Mouse (Mus musculus) bone marrow, adult 2 months (tissue): ENCODE data around the gene Rorc. TPM values are rescaled to one million over a fixed set of nuclear protein-coding genes. Genes with fewer than 3 reads are reported as not detected.

Experiments used
- H3K27ac ChIP-seq: fragments of 200-500 bp; 2 replicates; pipeline ENCODE4 v1.5.1; 2012; ENCODE audit warnings: low read depth, mild to moderate bottlenecking, control low read depth, inconsistent platforms, low read length; ENCODE audit not compliant: control insufficient read depth, poor library complexity, insufficient read depth
- H3K4me1 ChIP-seq: fragments of 200-500 bp; 2 replicates; pipeline ENCODE4 v1.6.1; 2011; ENCODE audit warnings: low read length; ENCODE audit not compliant: control insufficient read depth, insufficient read depth
- H3K4me3 ChIP-seq: fragments of 200-500 bp; replicated peaks from 2 replicates; pipeline ENCODE3; 2011; ENCODE audit warnings: mild to moderate bottlenecking, low read depth, low read length, control low read depth; ENCODE audit not compliant: control insufficient read depth
- CTCF ChIP-seq: fragments of 200-500 bp; IDR thresholded peaks from 2 replicates; pipeline ENCODE4 v1.5.1; 2011; ENCODE audit warnings: low read length, control low read depth; ENCODE audit not compliant: control insufficient read depth, insufficient read depth
- POLR2A ChIP-seq: fragments of 200-500 bp; IDR thresholded peaks from 2 replicates; pipeline ENCODE4 v1.6.1; 2011; ENCODE audit warnings: low read depth, mild to moderate bottlenecking, control low read depth, low read length, borderline replicate concordance; ENCODE audit not compliant: control insufficient read depth
- whole genome bisulfite sequencing: fragments of 180-500 bp; shearing (Covaris S2); methylation state at CpG from one replicate; pipeline ENCODE4 v1.1.7; 2018; 5-methylcytosine and 5-hydroxymethylcytosine counted together
- polyA plus RNA-seq: library from polyadenylated mRNA; stranded (reverse); fragments of >200 nt; gene quantifications from 2 replicates; pipeline ENCODE4 v1.2.4, GENCODE M21; 2011; ENCODE audit warnings: low replicate concordance; ENCODE audit not compliant: missing spikeins, insufficient read depth, insufficient read length

The Rorc gene
- polyA plus RNA-seq, 1 experiment, result 0.57 TPM

DNA sequence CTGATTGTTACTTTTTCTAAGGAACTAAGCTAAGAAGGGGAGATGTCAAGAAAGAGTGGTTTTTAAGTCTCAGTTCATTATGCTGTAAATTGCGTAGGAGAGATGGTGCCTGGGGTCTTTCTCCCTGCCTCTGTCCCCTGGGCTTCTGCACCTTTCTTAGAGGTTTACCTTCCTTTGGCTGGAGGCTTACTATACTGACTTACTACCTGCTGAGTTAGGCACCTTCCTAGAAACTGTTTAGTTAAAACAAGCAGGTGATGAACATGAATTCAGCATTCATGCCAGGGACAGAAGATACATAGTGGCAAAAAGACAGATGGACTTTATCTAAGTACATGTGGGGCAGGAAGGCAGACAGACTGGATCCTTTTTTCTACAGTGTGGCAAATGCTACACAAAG is 23.7 kb downstream of the Rorc start:
- no peaks in the 10 kb centered on the region for H3K4me1 ChIP-seq
- TF ChIP-seq CTCF, result no peak
- TF ChIP-seq POLR2A, result no peak
- H3K27ac ChIP-seq, result no peak overlapping the region
- H3K4me3 ChIP-seq, result no peak overlapping the region
- 83% methylated on average over 1 of the region's 1 CpGs for WGBS

- WGBS, result 77% methylated on average over 4 of the region's 4 CpGs
Observed at GRCm38 (mm10) chr3:94396851-94397250, 24.3 kb downstream of the Rorc start.

GRCm38 (mm10) chr3:94398217-94398616 is 25.6 kb downstream of the Rorc start, which contains the start of gene Lingo4:
Gene Lingo4 (plus strand): TSS chr3:94398517.
- 68% methylated on average over 6 of the region's 6 CpGs for WGBS
- Histone ChIP-seq H3K4me1 (no peaks in the 10 kb centered on the region), H3K4me3 (no peak within 1 kb of the TSS), H3K27ac (no peak within 1 kb of the TSS)
- TF ChIP-seq POLR2A, result no peak
- TF ChIP-seq CTCF, result no peak

More at GRCm38 (mm10) chr3:94396851-94397250, 24.3 kb downstream of the Rorc start:
- no peaks in the 10 kb centered on the region for H3K4me1 ChIP-seq
- no peak for TF ChIP-seq POLR2A
- TF ChIP-seq CTCF, result no peak
- H3K4me3 ChIP-seq, result no peak overlapping the region
- no peak overlapping the region for H3K27ac ChIP-seq

GRCm38 (mm10) chr3:94398943-94399481 is 26.4 kb downstream of the Rorc start:
- Histone ChIP-seq H3K4me1 (no peaks in the 10 kb centered on the region), H3K27ac (no peak overlapping the region), H3K4me3 (no peak overlapping the region)
- WGBS, result 3% methylated on average over 20 of the region's 20 CpGs
- TF ChIP-seq CTCF (no peak), POLR2A (no peak)

- H3K4me1 ChIP-seq, result no peaks in the 10 kb centered on the region
- no peak overlapping the region for H3K4me3 ChIP-seq
- 43% methylated on average over 5 of the region's 5 CpGs for WGBS
- H3K27ac ChIP-seq, result no peak overlapping the region
- TF ChIP-seq CTCF (no peak), POLR2A (no peak)
Observed at GRCm38 (mm10) chr3:94399663-94400310, 27.2 kb downstream of the Rorc start.

GRCm38 (mm10) chr3:94402451-94402850 is 29.9 kb downstream of the Rorc start:
- H3K27ac ChIP-seq, result no peak overlapping the region
- no peaks in the 10 kb centered on the region for H3K4me1 ChIP-seq
- TF ChIP-seq POLR2A (no peak), CTCF (no peak)
- WGBS, result 69% methylated on average over 8 of the region's 8 CpGs
- no peak overlapping the region for H3K4me3 ChIP-seq

DNA sequence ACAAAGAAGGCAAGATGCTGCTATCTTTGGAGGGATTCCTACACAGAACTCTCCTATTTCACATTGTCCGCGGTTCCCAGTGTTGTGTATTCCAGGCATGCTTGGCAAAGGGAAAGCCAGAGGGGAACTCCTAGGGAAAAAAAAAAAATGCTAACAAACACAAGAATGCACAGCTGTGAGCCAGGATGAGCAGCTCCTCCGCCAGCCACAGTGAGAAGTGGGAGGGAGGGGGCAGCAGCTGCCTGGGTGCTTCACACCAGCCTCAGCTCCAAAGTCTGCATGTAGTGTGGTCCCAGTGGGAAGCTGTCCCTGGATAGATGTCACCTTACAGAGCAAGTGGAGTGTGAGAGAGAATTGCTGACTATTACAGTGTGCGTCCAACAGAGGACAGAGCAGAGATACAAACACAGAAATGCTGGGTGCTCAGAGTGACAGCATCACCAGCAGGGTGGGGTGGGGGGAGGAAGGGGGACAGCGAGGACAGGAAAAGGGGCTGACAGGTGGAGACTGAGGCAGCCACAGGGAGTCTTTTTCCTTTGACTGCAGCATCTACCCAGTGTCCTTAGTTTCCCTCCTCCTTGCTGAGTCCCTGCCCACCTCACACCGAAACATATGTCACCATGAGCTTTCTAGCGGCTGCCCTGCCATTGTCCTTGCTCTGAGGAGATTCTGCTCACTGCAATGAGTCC is 31.9 kb downstream of the Rorc start:
- H3K4me1 ChIP-seq, result no peaks in the 10 kb centered on the region
- H3K4me3 ChIP-seq, result no peak overlapping the region
- no peak for TF ChIP-seq POLR2A
- no peak for TF ChIP-seq CTCF
- no peak overlapping the region for H3K27ac ChIP-seq
- 43% methylated on average over 7 of the region's 7 CpGs for WGBS

DNA sequence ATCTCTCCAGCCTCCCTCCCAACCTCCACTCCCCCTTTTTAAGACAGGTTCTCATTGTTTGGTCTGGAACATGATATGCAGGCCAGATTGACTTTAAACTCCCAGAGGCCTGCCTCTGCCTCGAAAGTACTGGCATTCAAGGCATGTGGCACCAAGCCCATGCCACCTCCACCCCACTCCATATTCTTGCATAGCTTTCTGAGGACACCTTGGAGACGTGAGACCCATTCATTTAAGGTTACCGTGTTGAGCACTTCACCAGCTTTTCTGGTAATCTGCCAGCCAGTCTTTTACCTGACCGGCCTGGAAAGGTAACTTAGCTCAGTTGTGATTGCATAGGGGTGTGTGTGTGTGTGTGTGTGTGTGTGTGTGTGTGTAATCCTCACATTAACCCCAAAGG is 33.0 kb downstream of the Rorc start:
- Histone ChIP-seq H3K27ac (no peak overlapping the region), H3K4me1 (no peaks in the 10 kb centered on the region), H3K4me3 (no peak overlapping the region)
- no peak for TF ChIP-seq CTCF
- no peak for TF ChIP-seq POLR2A
- WGBS, result 72% methylated on average over 4 of the region's 4 CpGs
